15 mouse cellular contexts compared by ENCODE assay signal in the genomic region with DNA sequence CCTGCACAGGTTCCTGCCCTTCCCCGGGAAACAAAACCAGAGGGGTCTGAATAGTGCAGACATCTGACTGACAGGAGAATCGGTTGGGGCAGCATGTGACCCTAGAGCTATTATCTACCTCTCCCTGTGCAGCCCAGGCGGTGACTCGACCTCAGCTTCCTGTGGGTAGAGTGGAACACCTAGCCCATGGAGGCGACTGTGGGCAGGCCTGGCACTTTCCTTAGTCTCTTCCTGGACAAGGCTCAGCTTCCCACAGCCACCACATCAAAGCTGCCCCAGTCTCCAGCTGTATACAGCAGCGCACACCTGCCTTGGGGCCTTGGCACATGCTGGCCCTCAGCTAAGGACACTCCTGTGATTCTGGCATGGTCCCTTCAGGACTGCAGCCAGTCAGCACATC. TPM values are rescaled to one million over a fixed set of nuclear protein-coding genes. Genes with fewer than 3 reads are reported as not detected.
DNase-seq lines count a peak whose midpoint lies in the region; ATAC-seq lines count a peak whose summit lies in the region.
"Had no signal": no experiment of that assay in that cellular context is flagged by ENCODE, and none has a peak within 500 bp of the region (broad histone marks: within the 10 kb centered on the region; RNA-seq: fewer than 3 reads in every experiment).

No protein-coding gene starts in this region.

- peak; percentile 48 for ATAC-seq in common myeloid progenitor, adult 5-6 weeks (replicated peaks; ENCODE audit: low read depth, poor library complexity, severe bottlenecking)
- ATAC-seq: forebrain, postnatal 0 days; intestine, postnatal 0 days had no signal

- DNase-seq in CD4-positive helper T cell, adult 2 months (ENCODE audit: low read depth, low spot score): peak; percentile 67
- peak; percentile 34 for DNase-seq in naive thymus-derived CD4-positive, alpha-beta T cell, adult 2 months (ENCODE audit: low read depth)
- DNase-seq in thymus, postnatal 25 days: peak; percentile 75
- no peak for DNase-seq in spleen, postnatal 14 days (ENCODE audit: low spot score in 2 of 2)
- no peak for DNase-seq in embryo, embryonic 10 days (ENCODE audit: low spot score)
- no peak for DNase-seq in cerebellum, adult 18-20 months
- DNase-seq: adrenal gland, postnatal 14 days; cerebellum, postnatal 10 days; forebrain, postnatal 0 days; gastrocnemius, adult 2 months; heart, postnatal 10 days; lung, postnatal 10 days; right cerebral cortex, adult 18-20 months had no signal

RNA-seq across cellular contexts. Expression of a gene that starts 20.7 kb away (rescaled TPM):
- 4.5 and 9.2 TPM in 2 replicates for total RNA-seq in common myeloid progenitor, adult 5-6 weeks (2017)

RNA-seq across cellular contexts. Expression of a gene that starts 26.2 kb away (rescaled TPM):
- total RNA-seq in common myeloid progenitor, adult 5-6 weeks (2017): not detected in 2 replicates

RNA-seq across cellular contexts. Expression of a gene that starts 42.8 kb away (rescaled TPM):
- total RNA-seq in common myeloid progenitor, adult 5-6 weeks (2017): 1.1 and 3.1 TPM in 2 replicates

RNA-seq across cellular contexts. Expression of a gene that starts 58.2 kb away (rescaled TPM):
- 0.55 TPM in 1 of 2 replicates, not detected in the other for total RNA-seq in common myeloid progenitor, adult 5-6 weeks (2017)

Comparison
In these comparisons a context has a peak if more than half of its experiments do, and no peak if none do; other contexts are left out.
1. DNase-seq: peak in CD4-positive helper T cell, adult 2 months (single experiment), naive thymus-derived CD4-positive, alpha-beta T cell, adult 2 months (single experiment) and thymus, postnatal 25 days (single experiment); none in spleen, postnatal 14 days (0 of 2), embryo, embryonic 10 days (single experiment) and cerebellum, adult 18-20 months (0 of 2).